ENCODE assay signal across 8 mouse cellular contexts in genomic region chr11:99023094-99023493, GRCm38 (mm10). TPM values are rescaled to one million over a fixed set of nuclear protein-coding genes. Genes with fewer than 3 reads are reported as not detected.
DNase-seq lines count a peak whose midpoint lies in the region; ATAC-seq and TF ChIP-seq lines count a peak whose summit lies in the region.

No protein-coding gene starts in this region.

- peak overlapping the region; percentile 67 for H3K4me2 ChIP-seq in heart, embryonic 16.5 days (ENCODE audit: low read depth, low read length)
- peak overlapping the region; percentile 59 for H3K4me2 ChIP-seq in midbrain, embryonic 11.5 days

- H3K36me3 ChIP-seq in heart, embryonic 16.5 days (ENCODE audit: control insufficient read depth, insufficient read depth), result peaks cover 19% of the 10 kb centered on the region
- H3K36me3 ChIP-seq in G1E (replicated peaks), result peaks cover 42% of the 10 kb centered on the region
- H3K36me3 ChIP-seq in hindbrain, embryonic 10.5 days, result peaks cover 46% of the 10 kb centered on the region
- H3K36me3 ChIP-seq in midbrain, embryonic 11.5 days (ENCODE audit: control insufficient read depth, insufficient read depth, low read length), result peaks cover 25% of the 10 kb centered on the region

- peak overlapping the region; percentile 89 for H3K4me3 ChIP-seq in heart, embryonic 16.5 days (ENCODE audit: low read length)
- peak overlapping the region; percentile 83 for H3K4me3 ChIP-seq in G1E (ENCODE audit: low read depth, low read length)
- H3K4me3 ChIP-seq in hindbrain, embryonic 10.5 days, result peak overlapping the region; percentile 87
- H3K4me3 ChIP-seq in midbrain, embryonic 11.5 days (ENCODE audit: low read depth, low read length), result peak overlapping the region; percentile 76
- no peak overlapping the region for H3K4me3 ChIP-seq in left cerebral cortex, adult 2 months

- peak overlapping the region; percentile 87 for H3K9ac ChIP-seq in heart, embryonic 16.5 days (ENCODE audit: low read length)
- H3K9ac ChIP-seq in midbrain, embryonic 11.5 days (ENCODE audit: low read length), result peak overlapping the region; percentile 88

- 8% methylated on average over 4 of the region's 4 CpGs for WGBS in heart, embryonic 16.5 days
- 14% methylated on average over 4 of the region's 4 CpGs for WGBS in hindbrain, embryonic 10.5 days
- WGBS in midbrain, embryonic 11.5 days, result 12% methylated on average over 4 of the region's 4 CpGs

- H3K9me3 ChIP-seq in heart, embryonic 16.5 days (replicated peaks; ENCODE audit: control insufficient read depth, low read length), result no peaks in the 10 kb centered on the region
- H3K9me3 ChIP-seq in G1E (replicated peaks), result peaks cover 4% of the 10 kb centered on the region; the same call in 1 of the 2 replicates
- no peaks in the 10 kb centered on the region for H3K9me3 ChIP-seq in hindbrain, embryonic 10.5 days
- H3K9me3 ChIP-seq in midbrain, embryonic 11.5 days (ENCODE audit: control insufficient read depth, low read length), result no peaks in the 10 kb centered on the region

- intact Hi-C loops in left cerebral cortex, adult 2 months (cut with DNase I), result no loop called here

- DNase-seq in heart, postnatal 4 days, result no peak
- no peak for DNase-seq in G1E (ENCODE audit: low spot score)
- no peak for DNase-seq in hindbrain, embryonic 10.5 days (ENCODE audit: low spot score)
- peak; percentile 91 for DNase-seq in midbrain, embryonic 11.5 days (ENCODE audit: low spot score, missing footprints)
- no peak for DNase-seq in gastrocnemius, postnatal 10 days
- DNase-seq in layer of hippocampus, adult 18-20 months (ENCODE audit: low spot score in 2 of 2), result no peak
- DNase-seq in left cerebral cortex, adult 2 months (ENCODE audit: extremely low spot score in 1 of 2, low spot score in 2 of 2), result no peak

- no peak for TF ChIP-seq CTCF in G1E (IDR thresholded peaks at IDR 0.05; ENCODE audit: low read depth, low read length)
- TF ChIP-seq CTCF in left cerebral cortex, adult 2 months (IDR thresholded peaks at IDR 0.05), result no peak

- H3K4me1 ChIP-seq in heart, embryonic 16.5 days (ENCODE audit: control insufficient read depth, insufficient read depth, low read length), result peaks cover 17% of the 10 kb centered on the region
- H3K4me1 ChIP-seq in G1E (ENCODE audit: insufficient read depth, low read depth, low read length), result peaks cover 36% of the 10 kb centered on the region
- peaks cover 30% of the 10 kb centered on the region for H3K4me1 ChIP-seq in hindbrain, embryonic 10.5 days (replicated peaks)
- peaks cover 10% of the 10 kb centered on the region for H3K4me1 ChIP-seq in midbrain, embryonic 11.5 days (ENCODE audit: control insufficient read depth, insufficient read depth, low read length)

- no peak for ATAC-seq in heart, embryonic 16.5 days (replicated peaks; ENCODE audit: extremely low read depth, insufficient read depth, low FRiP score)
- ATAC-seq in G1E (ENCODE audit: extremely low read depth, insufficient number of reproducible peaks, low FRiP score, poor library complexity, severe bottlenecking), result no peak
- no peak for ATAC-seq in midbrain, embryonic 11.5 days (ENCODE audit: low FRiP score)

- no peaks in the 10 kb centered on the region for H3K27me3 ChIP-seq in heart, embryonic 16.5 days (ENCODE audit: control insufficient read depth, insufficient read depth, low read length)
- H3K27me3 ChIP-seq in G1E (ENCODE audit: insufficient read depth, low read length), result peaks cover 2% of the 10 kb centered on the region; the same call in 1 of the 2 replicates
- H3K27me3 ChIP-seq in hindbrain, embryonic 10.5 days (ENCODE audit: insufficient read depth, poor library complexity, severe bottlenecking), result no peaks in the 10 kb centered on the region
- H3K27me3 ChIP-seq in midbrain, embryonic 11.5 days (ENCODE audit: control insufficient read depth, insufficient read depth, low read length), result no peaks in the 10 kb centered on the region

- H3K27ac ChIP-seq in heart, embryonic 16.5 days (ENCODE audit: low read length), result no peak overlapping the region
- H3K27ac ChIP-seq in hindbrain, embryonic 10.5 days, result peak overlapping the region; percentile 97
- H3K27ac ChIP-seq in midbrain, embryonic 11.5 days (ENCODE audit: low read depth, low read length), result no peak overlapping the region
- no peak overlapping the region for H3K27ac ChIP-seq in left cerebral cortex, adult 2 months

RNA-seq across cellular contexts. Expression of gene Top2a, which starts 0.9 kb away (rescaled TPM):
- polyA plus RNA-seq in heart, embryonic 16.5 days (2015; fragmentation: Nextera tagmentation; extraction: Ambion mirVana), result 162 and 179 TPM in 2 replicates
- total RNA-seq in heart, postnatal 4 days (2021), result 100 to 1,000 TPM; 174 to 191 TPM
- 426 and 497 TPM in 2 replicates for total RNA-seq in G1E (2014; fragmentation: Nextera tagmentation)
- total RNA-seq in G1E (2017), result 717 and 752 TPM in 2 replicates
- 29.0 and 89.9 TPM in 2 replicates for polyA plus RNA-seq in G1E (2012)
- polyA plus RNA-seq in hindbrain, embryonic 10.5 days (2016; fragmentation: Nextera tagmentation; extraction: Ambion mirVana), result 225 and 320 TPM in 2 replicates
- 431 and 436 TPM in 2 replicates for polyA plus RNA-seq in midbrain, embryonic 11.5 days (2014; fragmentation: Nextera tagmentation; extraction: Ambion mirVana)
- 10 to 100 TPM; 33.9 to 43.9 TPM for total RNA-seq in gastrocnemius, postnatal 10 days (2021)
- under 1 TPM; 0.52 to 0.96 TPM for total RNA-seq in layer of hippocampus, adult 18-20 months (2021)
- total RNA-seq in left cerebral cortex, adult 2 months (2021), result 1 to 10 TPM in 1 of 2 experiments, under 1 TPM in 1; 0.66 to 1.0 TPM

RNA-seq across cellular contexts. Expression of gene Igfbp4, which starts 17.9 kb away (rescaled TPM):
- 377 and 385 TPM in 2 replicates for polyA plus RNA-seq in heart, embryonic 16.5 days (2015; fragmentation: Nextera tagmentation; extraction: Ambion mirVana)
- 100 to 1,000 TPM; 204 to 217 TPM for total RNA-seq in heart, postnatal 4 days (2021)
- total RNA-seq in G1E (2014; fragmentation: Nextera tagmentation) (not detected in 2 replicates), G1E (2017) (0.98 and 1.3 TPM in 2 replicates)
- 2.2 and 3.6 TPM in 2 replicates for polyA plus RNA-seq in G1E (2012)
- 424 and 437 TPM in 2 replicates for polyA plus RNA-seq in hindbrain, embryonic 10.5 days (2016; fragmentation: Nextera tagmentation; extraction: Ambion mirVana)
- polyA plus RNA-seq in midbrain, embryonic 11.5 days (2014; fragmentation: Nextera tagmentation; extraction: Ambion mirVana), result 207 and 209 TPM in 2 replicates
- 100 to 1,000 TPM; 172 to 198 TPM for total RNA-seq in gastrocnemius, postnatal 10 days (2021)
- 10 to 100 TPM; 74.6 to 94.0 TPM for total RNA-seq in layer of hippocampus, adult 18-20 months (2021)
- total RNA-seq in left cerebral cortex, adult 2 months (2021), result 10 to 100 TPM; 82.8 to 88.7 TPM

RNA-seq across cellular contexts. Expression of gene Gjd3, which starts 40.3 kb away (rescaled TPM):
- 4.1 and 4.5 TPM in 2 replicates for polyA plus RNA-seq in heart, embryonic 16.5 days (2015; fragmentation: Nextera tagmentation; extraction: Ambion mirVana)
- 1 to 10 TPM; 2.0 to 2.5 TPM for total RNA-seq in heart, postnatal 4 days (2021)
- total RNA-seq in G1E (2014; fragmentation: Nextera tagmentation) (not detected in 2 replicates), G1E (2017) (not detected in 2 replicates)
- not detected in 2 replicates for polyA plus RNA-seq in G1E (2012)
- 0.44 TPM in 1 of 2 replicates, not detected in the other for polyA plus RNA-seq in hindbrain, embryonic 10.5 days (2016; fragmentation: Nextera tagmentation; extraction: Ambion mirVana)
- polyA plus RNA-seq in midbrain, embryonic 11.5 days (2014; fragmentation: Nextera tagmentation; extraction: Ambion mirVana), result not detected in 2 replicates
- total RNA-seq in gastrocnemius, postnatal 10 days (2021), result not detected
- 1 to 10 TPM in 1 of 2 experiments, under 1 TPM in 1; 0.52 to 1.2 TPM for total RNA-seq in layer of hippocampus, adult 18-20 months (2021)
- total RNA-seq in left cerebral cortex, adult 2 months (2021), result 1 to 10 TPM; 1.4 to 3.2 TPM

Comparison
In these comparisons a context has a peak if more than half of its experiments do, and no peak if none do; other contexts are left out.
1. RNA of gene Top2a, which starts 0.9 kb away (total RNA-seq): 426 to 752 TPM in G1E, 174 to 191 TPM in heart, postnatal 4 days and 33.9 to 43.9 TPM in gastrocnemius, postnatal 10 days; 0.66 to 1.0 TPM in left cerebral cortex, adult 2 months and 0.52 to 0.96 TPM in layer of hippocampus, adult 18-20 months; every median in the first group is over 10 times any median in the second.
2. RNA of gene Igfbp4, which starts 17.9 kb away (total RNA-seq): 204 to 217 TPM in heart, postnatal 4 days, 172 to 198 TPM in gastrocnemius, postnatal 10 days, 74.6 to 94.0 TPM in layer of hippocampus, adult 18-20 months and 82.8 to 88.7 TPM in left cerebral cortex, adult 2 months; 0.98 to 1.3 TPM in G1E; every median in the first group is over 10 times any median in the second.